Mouse (Mus musculus) forebrain, embryonic 14.5 days (tissue): ENCODE measurements at regions not wholly inside any gene's neighbourhood (a gene's known extent, or its start where the extent isn't known, plus 50 kb on each side); places are given as distances from the start of the nearest gene placed in this dataset.
A peak's percentile ranks its signal among the peaks of the same experiment; 100 is the strongest.

Experiments used
- ATAC-seq: fragments of 200-750 bp; cut with Nextera tagmentation; 2 replicates; pipeline ENCODE4 v1.8.0; 2017; ENCODE audit warnings: mild to moderate bottlenecking, moderate library complexity
- DNase-seq: peaks from one replicate; pipeline ENCODE4 v3.0.0-alpha.2; 2015; ENCODE audit warnings: low spot score
- H3K27ac ChIP-seq: fragments of 300-500 bp; sonication (generic); 2 replicates; pipeline ENCODE4 v1.5.1; 2014; ENCODE audit warnings: low read depth, mild to moderate bottlenecking, control low read depth, low read length, moderate library complexity
- H3K27me3 ChIP-seq: fragments of 300-500 bp; sonication (generic); replicated peaks from 2 replicates; pipeline ENCODE4 v1.6.1; 2014; ENCODE audit warnings: low read length, control low read depth, mixed read lengths; ENCODE audit not compliant: control insufficient read depth, insufficient read depth
- H3K36me3 ChIP-seq: fragments of 300-500 bp; sonication (generic); 2 replicates; pipeline ENCODE4 v1.6.1; 2014; ENCODE audit warnings: low read length, control low read depth; ENCODE audit not compliant: control insufficient read depth, insufficient read depth
- H3K4me1 ChIP-seq: fragments of 300-500 bp; sonication (generic); 2 replicates; pipeline ENCODE4 v1.6.1; 2014; ENCODE audit warnings: antibody characterized with exemption, low read length, control low read depth; ENCODE audit not compliant: control insufficient read depth, insufficient read depth
- H3K4me2 ChIP-seq: fragments of 300-500 bp; sonication (generic); 2 replicates; pipeline ENCODE4 v1.6.1; 2014; ENCODE audit warnings: mild to moderate bottlenecking, control low read depth, low read length
- H3K4me3 ChIP-seq: fragments of 300-500 bp; sonication (generic); 2 replicates; pipeline ENCODE4 v1.5.1; 2014; ENCODE audit warnings: low read depth, low read length, control low read depth
- H3K9ac ChIP-seq: fragments of 300-500 bp; sonication (generic); 2 replicates; pipeline ENCODE4 v1.6.1; 2014; ENCODE audit warnings: mild to moderate bottlenecking, low read length, control low read depth, moderate library complexity
- H3K9me3 ChIP-seq: fragments of 300-500 bp; sonication (generic); replicated peaks from 2 replicates; pipeline ENCODE4 v1.6.1; 2016; ENCODE audit warnings: low read length, control low read depth, mixed read lengths; ENCODE audit not compliant: control insufficient read depth
- WGBS: fragments of 180-500 bp; shearing (Covaris S2); extraction: QIAGEN DNeasy Blood & Tissue Kit; methylation state at CpG from one replicate; pipeline ENCODE4 v1.1.7; 2014; 5-methylcytosine and 5-hydroxymethylcytosine counted together

DNA sequence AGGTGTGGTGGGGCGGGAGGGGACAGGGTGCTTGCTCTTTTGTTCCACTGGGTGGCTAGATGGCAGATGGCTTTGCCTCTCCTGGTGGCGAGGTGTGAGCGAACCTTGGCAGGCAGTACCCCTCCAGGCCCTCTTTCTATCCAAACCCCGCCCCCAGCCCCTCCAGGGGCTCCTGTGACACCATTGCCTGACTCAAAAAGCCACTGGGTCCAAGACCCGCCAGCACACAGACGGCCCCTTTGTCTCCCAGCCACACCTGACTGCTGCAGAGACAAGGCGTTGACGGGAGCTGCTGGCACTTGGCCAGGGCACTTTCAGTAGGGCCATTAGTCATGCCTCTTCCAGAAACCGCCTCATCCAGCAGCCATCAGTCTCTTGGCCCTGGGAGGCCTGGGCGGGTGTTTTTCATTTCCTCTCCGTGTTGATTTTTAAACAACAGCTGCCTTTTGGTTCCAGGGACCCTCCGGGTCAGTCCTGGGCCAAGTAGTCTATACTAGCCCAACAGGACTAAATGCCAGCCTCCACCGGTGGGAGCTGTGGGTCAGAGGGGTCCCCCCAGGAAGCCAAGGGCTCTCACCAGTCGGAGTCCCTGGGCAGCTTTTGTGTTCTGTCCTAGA is 58.4 kb upstream of the Medag start:
- peak overlapping the region; percentile 79 for H3K27ac ChIP-seq
- no peaks in the 10 kb centered on the region for H3K36me3 ChIP-seq
- peak overlapping the region; percentile 29; the same call in 1 of the 2 replicates for H3K9ac ChIP-seq
- no peak overlapping the region for H3K4me3 ChIP-seq
- no peaks in the 10 kb centered on the region for H3K27me3 ChIP-seq
- DNase-seq, result peak; percentile 91
- H3K9me3 ChIP-seq, result no peaks in the 10 kb centered on the region
- 16% methylated on average over 14 of the region's 14 CpGs for WGBS
- H3K4me1 ChIP-seq, result peaks cover 13% of the 10 kb centered on the region
- ATAC-seq, result peak; percentile 96
- H3K4me2 ChIP-seq, result no peak overlapping the region

DNA sequence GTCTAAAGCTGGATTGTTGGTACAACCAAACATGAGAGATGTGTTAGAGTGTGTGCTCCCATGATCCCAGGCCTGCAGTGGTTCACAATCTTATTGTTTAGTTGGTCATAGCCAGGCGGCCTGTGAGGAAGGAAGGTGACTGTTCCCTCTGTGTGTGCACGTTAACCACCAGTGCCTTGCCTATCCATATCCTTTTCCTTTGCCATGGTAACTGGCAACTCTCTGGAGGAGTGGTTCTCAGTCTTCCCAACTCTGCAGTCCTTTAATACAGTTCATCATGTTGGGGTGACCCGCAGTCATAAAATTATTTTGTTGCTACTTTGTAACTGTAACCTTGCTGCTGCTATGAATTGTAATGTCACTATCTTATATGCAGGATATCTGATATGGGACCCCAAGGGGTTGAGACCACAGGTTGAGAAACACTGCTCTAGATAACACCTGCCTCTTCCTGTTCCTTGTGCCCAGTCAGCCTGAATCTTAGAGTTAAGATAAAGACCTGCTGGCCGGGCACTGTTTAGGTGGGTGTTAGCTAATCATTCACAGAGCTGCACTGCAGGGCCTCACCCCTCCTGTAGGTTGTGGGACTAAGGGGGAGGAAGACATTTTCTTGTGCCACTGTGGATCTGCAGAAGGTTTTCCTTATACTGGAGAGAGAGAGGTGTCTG is 57.0 kb upstream of the Medag start:
- Histone ChIP-seq H3K36me3 (no peaks in the 10 kb centered on the region), H3K27ac (no peak overlapping the region), H3K4me2 (no peak overlapping the region), H3K9ac (no peak overlapping the region), H3K4me1 (peaks cover 13% of the 10 kb centered on the region), H3K27me3 (no peaks in the 10 kb centered on the region), H3K9me3 (no peaks in the 10 kb centered on the region), H3K4me3 (no peak overlapping the region)
- no peak for ATAC-seq
- 88% methylated on average over 4 of the region's 4 CpGs for WGBS
- no peak for DNase-seq

DNA sequence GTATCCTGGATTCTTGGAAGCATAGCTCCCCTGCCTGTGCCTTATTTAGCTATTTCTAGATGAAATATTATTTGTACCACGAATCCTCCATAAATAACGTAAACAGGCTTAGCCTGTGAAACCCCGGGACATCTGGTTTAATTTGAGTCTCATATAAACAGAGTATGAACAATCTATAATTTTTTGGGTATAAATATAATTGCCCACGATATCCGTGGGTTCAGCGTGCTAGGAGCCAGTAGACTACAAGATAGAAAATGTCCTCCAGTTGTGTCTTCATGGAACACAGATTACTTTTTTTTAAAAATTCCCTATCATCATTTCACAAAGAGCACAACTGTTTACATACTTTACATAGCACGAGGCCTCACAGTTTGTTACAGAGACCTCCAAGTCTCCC is 56.4 kb upstream of the Medag start:
- H3K9ac ChIP-seq, result no peak overlapping the region
- H3K4me3 ChIP-seq, result no peak overlapping the region
- no peaks in the 10 kb centered on the region for H3K36me3 ChIP-seq
- no peaks in the 10 kb centered on the region for H3K9me3 ChIP-seq
- H3K27me3 ChIP-seq, result no peaks in the 10 kb centered on the region
- peaks cover 13% of the 10 kb centered on the region for H3K4me1 ChIP-seq
- H3K27ac ChIP-seq, result no peak overlapping the region
- no peak overlapping the region for H3K4me2 ChIP-seq
- WGBS, result 94% methylated on average over 7 of the region's 7 CpGs
- DNase-seq (no peak), ATAC-seq (no peak)

DNA sequence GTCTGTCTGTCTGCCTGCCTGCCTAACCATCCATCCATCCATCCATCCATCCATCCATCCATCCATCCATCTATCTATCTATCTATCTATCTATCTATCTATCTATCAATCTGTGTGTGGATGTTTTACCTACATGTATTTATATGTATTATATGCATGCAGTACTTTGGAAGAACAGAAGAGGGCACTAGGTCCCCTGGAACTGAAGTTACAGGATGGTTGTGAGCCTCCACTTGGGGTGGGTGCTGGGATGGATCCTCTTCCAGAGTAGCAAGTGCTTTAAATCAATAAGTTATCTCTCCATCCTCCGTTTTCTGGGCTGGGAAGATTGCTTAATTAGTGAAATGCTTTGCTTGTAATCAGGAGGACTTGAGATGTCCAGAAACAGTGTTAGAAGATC is 54.6 kb upstream of the Medag start:
- DNase-seq (no peak), ATAC-seq (no peak)
- Histone ChIP-seq H3K27ac (no peak overlapping the region), H3K36me3 (no peaks in the 10 kb centered on the region), H3K9ac (no peak overlapping the region), H3K4me3 (no peak overlapping the region), H3K9me3 (no peaks in the 10 kb centered on the region), H3K4me1 (peaks cover 13% of the 10 kb centered on the region), H3K4me2 (no peak overlapping the region), H3K27me3 (no peaks in the 10 kb centered on the region)
- 85% methylated on average over 1 of the region's 1 CpGs for WGBS
